Mouse (Mus musculus): ENCODE measurements around the gene Shroom1.
"Not testable (repeated sequence)": the region's sequence is repeated elsewhere in the genome, so short reads cannot be mapped to it uniquely, and the experiment has no call there.

The Shroom1 gene

GRCm38 (mm10) chr11:53456474-53457371, at the start of gene Shroom1, which contains the start of gene Gm10447:
Gene Shroom1 (plus strand): TSS chr11:53457205.
Gene Gm10447 (minus strand): TSS chr11:53457110.
- no peak for DNase-seq

- no peak for DNase-seq
Measured at GRCm38 (mm10) chr11:53411738-53412137, 45.3 kb upstream of the Shroom1 start.

- DNase-seq, result no peak
Measured at GRCm38 (mm10) chr11:53413871-53414270, 43.1 kb upstream of the Shroom1 start.

GRCm38 (mm10) chr11:53418048-53418447, 39.0 kb upstream of the Shroom1 start:
- no peak for DNase-seq

GRCm38 (mm10) chr11:53423036-53423435, 34.0 kb upstream of the Shroom1 start, which contains the start of gene Leap2:
Gene Leap2 (minus strand): TSS chr11:53423170.
- DNase-seq, result no peak

- DNase-seq, result no peak
Measured at GRCm38 (mm10) chr11:53424826-53425225, 32.2 kb upstream of the Shroom1 start.

GRCm38 (mm10) chr11:53425251-53425650, 31.8 kb upstream of the Shroom1 start:
- DNase-seq, result no peak

GRCm38 (mm10) chr11:53425711-53426255, 31.2 kb upstream of the Shroom1 start:
- DNase-seq, result no peak

GRCm38 (mm10) chr11:53426914-53427313, 30.1 kb upstream of the Shroom1 start:
- DNase-seq, result not testable (repeated sequence)

- no peak for DNase-seq
Measured at GRCm38 (mm10) chr11:53427993-53428715, 28.9 kb upstream of the Shroom1 start.

- DNase-seq, result no peak
Measured at GRCm38 (mm10) chr11:53428716-53429057, 28.3 kb upstream of the Shroom1 start.

GRCm38 (mm10) chr11:53429182-53429581, 27.8 kb upstream of the Shroom1 start:
- no peak for DNase-seq

- no peak for DNase-seq
Measured at GRCm38 (mm10) chr11:53430300-53430669, 26.7 kb upstream of the Shroom1 start.

GRCm38 (mm10) chr11:53430670-53431346, 26.2 kb upstream of the Shroom1 start, which contains the start of the genes Uqcrq and Gdf9:
Gene Uqcrq (minus strand): TSS chr11:53430831.
Gene Gdf9 (plus strand): TSS chr11:53431023.
- peak; percentile 100 for DNase-seq

GRCm38 (mm10) chr11:53431347-53432056, 25.5 kb upstream of the Shroom1 start:
- DNase-seq, result no peak

- no peak for DNase-seq
Measured at GRCm38 (mm10) chr11:53433057-53433456, 23.9 kb upstream of the Shroom1 start.

GRCm38 (mm10) chr11:53435504-53435903, 21.5 kb upstream of the Shroom1 start:
- no peak for DNase-seq

GRCm38 (mm10) chr11:53436338-53436737, 20.7 kb upstream of the Shroom1 start:
- no peak for DNase-seq

- no peak for DNase-seq
Measured at GRCm38 (mm10) chr11:53441921-53442320, 15.1 kb upstream of the Shroom1 start.

GRCm38 (mm10) chr11:53443861-53444260, 13.1 kb upstream of the Shroom1 start:
- DNase-seq, result no peak

GRCm38 (mm10) chr11:53445562-53445961, 11.4 kb upstream of the Shroom1 start:
- DNase-seq, result no peak

GRCm38 (mm10) chr11:53446183-53446582, 10.8 kb upstream of the Shroom1 start:
- no peak for DNase-seq
